Mouse (Mus musculus) intestine, embryonic 14.5 days (tissue): Measurements from ENCODE around the gene Ugt3a1. TPM values are rescaled to one million over a fixed set of nuclear protein-coding genes. Genes with fewer than 3 reads are reported as not detected.

Experiments
- polyA plus RNA-seq: library from polyadenylated mRNA; unstranded; fragments of >200 nt; fragmentation: Nextera tagmentation; extraction: Ambion mirVana; gene quantifications from 2 replicates; pipeline ENCODE4 v1.2.1, GENCODE M21; 2014

Ugt3a1 gene
- polyA plus RNA-seq, 1 experiment from 2014 or later: not detected

Other genes with a start within 250 kb of the Ugt3a1 start
- gene Nadk2, start 205.6 kb upstream of the Ugt3a1 start, polyA plus RNA-seq: 44.6 and 46.5 TPM in 2 replicates
- gene Lmbrd2, start 136.3 kb upstream of the Ugt3a1 start, polyA plus RNA-seq: 4.6 and 4.9 TPM in 2 replicates
- gene Skp2, start 121.5 kb upstream of the Ugt3a1 start, polyA plus RNA-seq: 73.2 and 86.4 TPM in 2 replicates
- gene Ugt3a2, start 58.7 kb downstream of the Ugt3a1 start, polyA plus RNA-seq: not detected in 2 replicates
- gene Capsl, start 159.1 kb downstream of the Ugt3a1 start, polyA plus RNA-seq: 5.7 and 6.0 TPM in 2 replicates